Mouse (Mus musculus) cerebellum, adult 2 months (tissue): ENCODE measurements around the gene Gm10118.

Experiments
- CTCF ChIP-seq: fragments of 200-500 bp; IDR thresholded peaks from 2 replicates; pipeline ENCODE4 v1.5.1; 2011; ENCODE audit warnings: low read depth, mild to moderate bottlenecking, control low read depth, low read length, moderate library complexity, borderline replicate concordance; ENCODE audit not compliant: insufficient read depth
- POLR2A ChIP-seq: fragments of 200-500 bp; IDR thresholded peaks from 2 replicates; pipeline ENCODE4 v1.6.1; 2011; ENCODE audit warnings: low read length, control low read depth, borderline replicate concordance; ENCODE audit not compliant: insufficient read depth

DNA sequence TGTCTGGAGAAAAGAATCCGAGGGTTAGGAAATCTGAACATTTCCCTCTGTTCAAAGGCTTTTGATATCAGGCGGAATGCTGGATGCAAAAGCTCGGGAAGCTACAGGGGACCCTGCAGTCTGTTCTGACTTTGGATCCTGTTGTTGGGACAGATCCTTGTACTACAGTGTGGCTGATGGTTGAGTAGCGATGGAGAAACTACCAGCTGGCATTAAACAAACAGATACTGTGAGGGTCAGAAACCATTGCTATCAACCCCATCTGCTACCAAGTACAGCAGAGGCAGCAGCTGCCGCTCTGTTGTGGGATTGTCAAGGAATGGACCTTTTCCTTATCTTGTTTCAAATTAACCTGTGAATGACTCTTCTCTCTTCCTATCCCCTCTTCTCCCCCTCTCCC, 6.7 kb upstream of the Gm10118 start:
- TF ChIP-seq CTCF (no peak), POLR2A (no peak)
